Mouse (Mus musculus): ENCODE measurements at regions not wholly inside any gene's neighbourhood (a gene's known extent, or its start where the extent isn't known, plus 50 kb on each side); places are given as distances from the start of the nearest gene placed in this dataset.

- DNase-seq (ENCODE audit: extremely low read depth, low read depth, low spot score), result no peak
Measured at GRCm38 (mm10) chr12:10571643-10572377, 181.2 kb downstream of the Rdh14 start.

GRCm38 (mm10) chr12:10572378-10572650 is 181.7 kb downstream of the Rdh14 start:
- DNase-seq (ENCODE audit: extremely low read depth, low read depth, low spot score), result no peak

GRCm38 (mm10) chr12:10573381-10573780 is 182.8 kb downstream of the Rdh14 start:
- DNase-seq (ENCODE audit: extremely low read depth, low read depth, low spot score), result no peak

GRCm38 (mm10) chr12:10582840-10583614 is 192.5 kb downstream of the Rdh14 start:
- DNase-seq (ENCODE audit: extremely low read depth, low read depth, low spot score), result no peak

GRCm38 (mm10) chr12:10584026-10584425 is 193.5 kb downstream of the Rdh14 start:
- no peak for DNase-seq (ENCODE audit: extremely low read depth, low read depth, low spot score)

GRCm38 (mm10) chr12:10589537-10589936 is 199.0 kb downstream of the Rdh14 start:
- peak; percentile 7 for DNase-seq (ENCODE audit: extremely low read depth, low read depth, low spot score)

GRCm38 (mm10) chr12:10597976-10598746 is 207.6 kb downstream of the Rdh14 start:
- DNase-seq (ENCODE audit: extremely low read depth, low read depth, low spot score), result no peak

- DNase-seq (ENCODE audit: extremely low read depth, low read depth, low spot score), result no peak
Measured at GRCm38 (mm10) chr12:10600111-10600510, 209.5 kb downstream of the Rdh14 start.

- no peak for DNase-seq (ENCODE audit: extremely low read depth, low read depth, low spot score)
Measured at GRCm38 (mm10) chr12:10618319-10618718, 227.7 kb downstream of the Rdh14 start.

- DNase-seq (ENCODE audit: extremely low read depth, low read depth, low spot score), result no peak
Measured at GRCm38 (mm10) chr12:10620541-10620940, 230.0 kb downstream of the Rdh14 start.

GRCm38 (mm10) chr12:10638591-10638990 is 248.0 kb downstream of the Rdh14 start:
- no peak for DNase-seq (ENCODE audit: extremely low read depth, low read depth, low spot score)

GRCm38 (mm10) chr12:10654466-10655184 is 264.1 kb downstream of the Rdh14 start:
- no peak for DNase-seq (ENCODE audit: extremely low read depth, low read depth, low spot score)

GRCm38 (mm10) chr12:10655185-10655544 is 264.6 kb downstream of the Rdh14 start:
- no peak for DNase-seq (ENCODE audit: extremely low read depth, low read depth, low spot score)

GRCm38 (mm10) chr12:10658826-10659225 is 268.3 kb downstream of the Rdh14 start:
- no peak for DNase-seq (ENCODE audit: extremely low read depth, low read depth, low spot score)

- no peak for DNase-seq (ENCODE audit: extremely low read depth, low read depth, low spot score)
Measured at GRCm38 (mm10) chr12:10686747-10687146, 296.2 kb downstream of the Rdh14 start.

Data from fat pad, adult 2 months (tissue).